Mouse (Mus musculus) kidney, adult 18-20 months (tissue): ENCODE results near the gene Entr1.
"Not testable (repeated sequence)": the region's sequence is repeated elsewhere in the genome, so short reads cannot be mapped to it uniquely, and the experiment has no call there.

Experiments
- DNase-seq: peaks from one replicate; pipeline ENCODE4 v3.0.0; 2021

The Entr1 gene

DNA sequence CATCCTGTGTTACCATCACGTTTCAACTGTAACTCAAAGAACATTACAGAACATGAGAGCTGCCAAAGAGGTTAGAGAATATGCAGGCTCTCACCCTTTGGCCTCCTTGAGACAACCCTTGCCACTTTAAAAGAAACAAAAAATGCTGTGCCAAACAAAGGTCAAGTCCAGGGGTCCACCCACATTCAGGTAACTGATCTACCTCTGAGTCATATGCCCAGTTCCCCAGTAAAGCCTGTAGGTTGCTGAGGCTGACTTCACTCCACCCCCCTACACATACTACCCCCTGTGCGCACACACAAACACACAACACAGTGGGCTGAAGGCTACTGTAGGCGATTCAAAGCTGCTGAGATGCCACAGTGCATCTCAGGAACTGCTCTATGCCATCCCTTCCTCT lies 1.4 kb downstream of the Entr1 start:
- peak; percentile 37 for DNase-seq

DNA sequence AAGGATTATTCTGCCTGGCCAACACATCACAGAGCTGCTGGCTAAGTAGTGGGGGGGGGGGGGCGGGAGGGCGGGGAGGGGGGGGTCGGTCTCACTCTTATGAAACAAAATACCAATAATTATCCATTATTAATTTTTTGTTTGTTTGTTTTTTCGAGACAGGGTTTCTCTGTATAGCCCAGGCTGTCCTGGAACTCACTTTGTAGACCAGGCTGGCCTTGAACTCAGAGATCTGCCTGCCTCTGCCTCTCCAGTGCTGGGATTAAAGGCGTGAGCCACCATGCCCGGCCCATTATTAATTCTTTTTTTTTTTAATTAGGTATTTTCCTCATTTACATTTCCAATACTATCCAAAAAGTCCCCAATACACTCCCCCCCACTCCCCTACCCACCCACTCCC lies 8.2 kb downstream of the Entr1 start:
- DNase-seq, result not testable (repeated sequence)

DNA sequence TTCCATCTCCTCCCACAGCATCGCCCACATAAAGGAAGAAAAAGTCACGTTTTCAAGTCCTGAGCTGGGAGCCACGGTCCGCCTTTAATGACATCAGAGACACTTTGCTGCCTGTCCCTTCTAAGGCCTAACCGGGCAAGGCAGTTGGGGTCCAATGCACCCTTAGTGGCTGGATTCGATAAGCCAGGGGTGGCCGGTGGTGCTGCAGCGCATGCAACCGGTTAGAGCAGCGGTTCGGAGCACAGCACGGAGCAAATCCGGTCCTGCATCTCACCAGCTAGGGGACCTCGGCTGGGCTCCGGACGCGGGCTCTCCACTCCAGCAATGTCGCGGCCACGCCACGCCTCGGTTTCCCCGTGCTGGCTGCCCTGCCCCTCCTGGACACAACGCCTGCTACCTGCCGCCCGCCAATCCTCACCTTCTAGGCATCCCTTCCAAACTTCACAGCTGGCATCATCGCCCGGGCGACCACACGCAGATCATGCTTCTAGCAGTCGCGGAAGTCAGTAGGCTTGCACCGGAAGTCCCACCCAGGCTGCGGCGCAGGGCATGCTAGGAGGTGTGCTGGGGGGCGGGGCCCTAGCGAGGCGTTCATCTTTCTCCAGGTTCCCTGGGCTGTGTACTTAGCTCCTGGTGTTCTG lies 8.9 kb downstream of the Entr1 start, which contains the start of gene Snapc4:
Snapc4 (minus strand) TSS at position 523 of the 641 bp plus-strand sequence.
- DNase-seq, result peak; percentile 88

- DNase-seq, result no peak
Measured at GRCm38 (mm10) chr2:26372396-26372795, 16.7 kb downstream of the Entr1 start.

DNA sequence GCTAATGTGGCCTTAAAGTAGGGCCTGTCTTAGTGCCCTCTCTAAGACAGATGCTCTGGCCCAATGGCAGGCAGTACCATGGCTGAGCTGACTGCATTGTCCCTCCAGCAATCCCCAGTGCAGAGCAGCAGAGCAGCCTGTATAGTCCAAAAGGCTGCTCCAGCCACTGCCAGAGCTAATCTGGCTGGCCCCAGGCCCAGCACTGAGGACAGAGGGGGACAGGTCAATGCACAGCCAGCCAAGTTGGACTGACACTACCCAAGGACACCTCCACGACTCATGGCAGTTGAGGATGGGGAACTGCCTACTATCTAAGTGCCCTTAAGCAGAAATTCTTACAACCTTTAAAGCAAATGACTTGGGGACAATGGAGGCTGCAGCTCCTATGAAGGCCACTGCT lies 20.5 kb downstream of the Entr1 start:
- DNase-seq, result no peak

GRCm38 (mm10) chr2:26367911-26368310 lies 21.2 kb downstream of the Entr1 start:
- no peak for DNase-seq

DNA sequence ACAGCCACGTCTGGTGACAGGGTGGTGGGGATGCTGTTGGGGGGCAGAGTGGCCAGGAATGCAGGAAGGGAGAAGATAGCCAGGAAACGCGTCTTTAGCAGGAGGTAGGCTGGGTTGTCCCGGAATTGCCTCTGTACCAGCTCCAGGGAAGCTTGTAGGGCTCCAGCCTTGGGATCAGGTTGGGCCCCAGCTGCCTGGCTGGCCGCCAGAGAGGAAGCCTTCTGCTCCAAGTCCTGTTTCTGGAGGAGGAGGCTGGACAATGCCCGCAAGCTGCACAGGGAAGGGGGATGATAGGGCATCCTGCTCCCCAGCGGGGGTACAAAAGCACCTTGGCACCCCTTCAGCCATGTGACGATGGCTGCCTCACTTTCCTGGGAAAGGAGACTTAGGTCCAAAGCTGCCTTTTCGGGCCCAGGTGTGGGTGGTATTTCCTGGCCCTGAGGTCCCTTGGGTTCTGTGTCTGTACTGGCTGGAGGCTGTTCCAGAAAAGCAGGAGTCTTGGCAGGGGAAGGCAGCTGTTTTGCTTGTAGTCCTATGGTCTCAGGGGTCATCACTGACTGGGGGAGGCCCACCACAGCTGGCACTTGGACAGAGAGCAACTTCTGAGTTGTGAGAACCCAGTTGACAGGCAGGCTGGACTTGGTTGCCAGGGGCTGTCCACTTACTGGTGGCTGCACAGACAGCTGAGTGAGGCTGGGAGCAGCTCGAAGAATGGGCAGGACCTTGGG lies 24.2 kb downstream of the Entr1 start:
- peak; percentile 69 for DNase-seq

DNA sequence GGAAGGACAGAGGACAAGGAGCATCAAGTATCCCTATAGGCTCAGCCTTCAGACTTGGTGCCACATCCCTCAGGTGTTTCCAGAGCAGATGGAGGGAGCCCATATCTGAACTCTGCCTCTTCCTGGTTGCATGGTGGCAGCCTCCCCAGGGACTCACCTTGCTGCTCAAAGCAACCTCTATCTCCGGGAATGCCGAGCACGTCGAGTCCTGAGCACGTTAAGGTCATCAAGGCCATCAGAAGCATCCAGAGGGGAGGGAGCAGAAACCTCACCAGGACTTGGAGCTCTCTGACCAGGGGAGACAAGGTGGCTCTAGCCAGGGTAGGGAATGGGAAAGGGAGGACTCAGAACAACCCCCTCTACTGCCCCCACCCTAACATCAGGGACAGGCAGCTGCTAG lies 25.6 kb downstream of the Entr1 start:
- no peak for DNase-seq

DNA sequence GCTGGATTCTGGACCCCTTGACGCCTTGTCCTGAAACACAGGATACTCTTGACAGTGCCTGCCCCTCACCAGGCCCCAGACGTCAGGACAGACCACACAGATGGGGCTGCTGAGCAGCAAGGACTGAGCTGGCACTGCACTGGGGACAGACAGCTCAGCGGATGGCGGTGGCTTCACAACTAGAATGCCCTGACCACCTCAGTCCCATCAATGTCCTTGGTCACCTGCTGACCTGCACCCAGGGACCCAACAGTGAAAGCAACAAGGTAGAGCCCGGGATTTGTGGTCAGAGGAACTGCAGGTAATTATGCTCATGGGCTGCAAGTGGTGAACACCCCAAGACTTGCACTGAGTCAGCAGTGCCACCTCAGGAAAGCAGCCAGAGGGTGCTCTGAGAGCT lies 26.1 kb downstream of the Entr1 start:
- DNase-seq, result no peak

DNA sequence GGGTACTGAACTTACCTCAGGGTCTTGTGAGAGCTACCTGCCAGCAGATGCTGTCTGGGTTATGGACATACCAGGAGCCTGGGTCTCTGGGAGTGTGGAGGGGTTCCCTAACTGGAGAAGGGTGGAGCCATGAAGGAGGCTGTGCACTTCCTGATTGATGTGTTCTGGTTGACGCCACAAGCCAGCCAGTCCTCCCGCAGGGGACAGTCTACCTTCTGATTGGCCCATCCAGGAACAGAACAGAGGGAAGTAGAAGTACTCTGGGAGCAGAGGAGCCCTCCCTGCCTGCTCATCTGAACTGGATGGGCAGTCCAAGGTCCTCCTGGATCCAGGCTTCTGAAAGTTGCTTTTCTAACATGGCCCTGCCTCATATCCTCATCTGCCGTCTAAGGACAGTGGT lies 28.3 kb downstream of the Entr1 start, which contains the start of gene Card9:
Card9 (minus strand) TSS at position 147 of the 400 bp plus-strand sequence.
- no peak for DNase-seq

GRCm38 (mm10) chr2:26359983-26360382 lies 29.1 kb downstream of the Entr1 start:
- no peak for DNase-seq

- no peak for DNase-seq
Measured at GRCm38 (mm10) chr2:26358667-26359320, 30.3 kb downstream of the Entr1 start.

GRCm38 (mm10) chr2:26357484-26357883 lies 31.6 kb downstream of the Entr1 start:
- peak; percentile 84 for DNase-seq

GRCm38 (mm10) chr2:26356678-26357077 lies 32.4 kb downstream of the Entr1 start:
- DNase-seq, result no peak

GRCm38 (mm10) chr2:26356231-26356630 lies 32.9 kb downstream of the Entr1 start:
- DNase-seq, result no peak

GRCm38 (mm10) chr2:26354401-26354800 lies 34.7 kb downstream of the Entr1 start:
- DNase-seq, result no peak

GRCm38 (mm10) chr2:26353066-26353980 lies 35.8 kb downstream of the Entr1 start:
- no peak for DNase-seq

GRCm38 (mm10) chr2:26352291-26352910 lies 36.7 kb downstream of the Entr1 start:
- no peak for DNase-seq

- DNase-seq, result peak; percentile 94
Measured at GRCm38 (mm10) chr2:26351358-26352290, 37.5 kb downstream of the Entr1 start, which contains the start of gene Dnlz. TSS of gene Dnlz (minus strand) at chr2:26352110.

- DNase-seq, result no peak
Measured at GRCm38 (mm10) chr2:26348241-26348640, 40.9 kb downstream of the Entr1 start.
